Mouse (Mus musculus): ENCODE results near the gene Ubl4a. TPM values are rescaled to one million over a fixed set of nuclear protein-coding genes. Genes with fewer than 3 reads are reported as not detected.
A peak's percentile ranks its signal among the peaks of the same experiment; 100 is the strongest.
"Not testable (repeated sequence)": the region's sequence is repeated elsewhere in the genome, so short reads cannot be mapped to it uniquely, and the experiment has no call there.

Ubl4a gene
- 10 to 100 TPM; 51.1 to 51.7 TPM for total RNA-seq (2021)
- long read RNA-seq, experiment 1, transcript Ubl4a-206 (4 exons, 2,442 nt) = major isoform, 143 of 153 reads
- long read RNA-seq, experiment 1, partial matches to known transcripts = 1 of 153 reads
- long read RNA-seq, experiment 1, other reads (novel, unspliced or antisense) = 6 of 153 reads
- long read RNA-seq, experiment 2, transcript Ubl4a-206 (4 exons, 2,442 nt) = major isoform, 153 of 163 reads
- long read RNA-seq, experiment 2, partial matches to known transcripts = 1 of 163 reads
- long read RNA-seq, experiment 2, other reads (novel, unspliced or antisense) = 7 of 163 reads

GRCm38 (mm10) chrX:74372888-74373549 is at the start of gene Ubl4a, which contains the start of gene Slc10a3:
Gene Ubl4a, minus strand, starts transcription at chrX:74373218.
Gene Slc10a3, minus strand, starts transcription at chrX:74373349.
- DNase-seq = peak; percentile 79

- peak; percentile 36 for DNase-seq
Observed at GRCm38 (mm10) chrX:74413377-74413776, 40.4 kb upstream of the Ubl4a start.

- no peak for DNase-seq
Observed at GRCm38 (mm10) chrX:74408340-74408739, 35.3 kb upstream of the Ubl4a start.

GRCm38 (mm10) chrX:74400136-74400535 is 27.1 kb upstream of the Ubl4a start:
- DNase-seq = no peak

- DNase-seq = peak; percentile 62
Observed at GRCm38 (mm10) chrX:74392535-74393443, 19.8 kb upstream of the Ubl4a start, which contains the start of the genes Fam3a and Ikbkg. Gene Fam3a, minus strand, starts transcription at chrX:74393272. Gene Ikbkg, plus strand, starts transcription at chrX:74393290.

- DNase-seq = no peak
Observed at GRCm38 (mm10) chrX:74388153-74388552, 15.1 kb upstream of the Ubl4a start.

- DNase-seq = no peak
Observed at GRCm38 (mm10) chrX:74384451-74384850, 11.4 kb upstream of the Ubl4a start.

- peak; percentile 70 for DNase-seq
Observed at GRCm38 (mm10) chrX:74368209-74368909, 4.7 kb downstream of the Ubl4a start.

- no peak for DNase-seq
Observed at GRCm38 (mm10) chrX:74367512-74367911, 5.5 kb downstream of the Ubl4a start.

- no peak for DNase-seq
Observed at GRCm38 (mm10) chrX:74359171-74359570, 13.8 kb downstream of the Ubl4a start.

GRCm38 (mm10) chrX:74357069-74357468 is 15.9 kb downstream of the Ubl4a start:
- not testable (repeated sequence) for DNase-seq

- peak; percentile 70 for DNase-seq
Observed at GRCm38 (mm10) chrX:74353467-74353770, 19.6 kb downstream of the Ubl4a start, which contains the start of gene Lage3. Gene Lage3, minus strand, starts transcription at chrX:74353618.

GRCm38 (mm10) chrX:74352645-74353466 is 20.2 kb downstream of the Ubl4a start:
- no peak for DNase-seq

- no peak for DNase-seq
Observed at GRCm38 (mm10) chrX:74330166-74330930, 42.7 kb downstream of the Ubl4a start.

GRCm38 (mm10) chrX:74329215-74329671 is 43.8 kb downstream of the Ubl4a start:
- no peak for DNase-seq

GRCm38 (mm10) chrX:74328725-74329161 is 44.3 kb downstream of the Ubl4a start, which contains the start of gene Plxna3:
Gene Plxna3, plus strand, starts transcription at chrX:74329066.
- DNase-seq = peak; percentile 67

All from gastrocnemius, postnatal 10 days (tissue).